Mouse (Mus musculus): ENCODE measurements at regions not wholly inside any gene's neighbourhood (a gene's known extent, or its start where the extent isn't known, plus 50 kb on each side); places are given as distances from the start of the nearest gene placed in this dataset.

GRCm38 (mm10) chr13:110493002-110493552, 98.2 kb downstream of the Plk2 start:
- Histone ChIP-seq H3K9me3 (replicated peaks; ENCODE audit: insufficient read depth, low read length) (no peaks in the 10 kb centered on the region), H3K4me3 (ENCODE audit: control insufficient read depth in 1 of 2, insufficient read depth in 1 of 2, low read depth in 2 of 2, low read length in 2 of 2) (no peak overlapping the region), H3K27ac (ENCODE audit: control insufficient read depth, low read depth, low read length) (no peak overlapping the region), H3K4me1 (ENCODE audit: control insufficient read depth in 1 of 2, insufficient read depth in 2 of 2, low read length in 2 of 2) (no peaks in the 10 kb centered on the region), H3K27me3 (ENCODE audit: control insufficient read depth in 1 of 2, insufficient read depth in 2 of 2, low read length in 2 of 2) (no peaks in the 10 kb centered on the region), H3K36me3 (ENCODE audit: control insufficient read depth in 1 of 2, insufficient read depth in 2 of 2, low read length in 2 of 2) (no peaks in the 10 kb centered on the region), H3K79me2 (ENCODE audit: control insufficient read depth, insufficient read depth, low read length, poor library complexity) (no peaks in the 10 kb centered on the region), H3K9ac (ENCODE audit: control insufficient read depth, low read depth, low read length, poor library complexity, severe bottlenecking) (no peak overlapping the region)
- TF ChIP-seq ZC3H11A (IDR thresholded peaks at IDR 0.05; ENCODE audit: low read depth, low read length) (no peak), MYC (IDR thresholded peaks at IDR 0.05; ENCODE audit: low read depth, low read length) (no peak), E2F4 (IDR thresholded peaks at IDR 0.05; ENCODE audit: borderline replicate concordance, low read depth, low read length) (no peak), MXI1 (IDR thresholded peaks at IDR 0.05; ENCODE audit: low read depth, low read length) (no peak), TAL1 (IDR thresholded peaks at IDR 0.05; ENCODE audit: low read length) (no peak), MAX (IDR thresholded peaks at IDR 0.05; ENCODE audit: low read length) (no peak)
- DNase-seq (ENCODE audit: low read depth, low spot score) = no peak

- no peak overlapping the region for H3K9ac ChIP-seq (ENCODE audit: control insufficient read depth, low read depth, low read length, poor library complexity, severe bottlenecking)
- no peaks in the 10 kb centered on the region for H3K36me3 ChIP-seq (ENCODE audit: control insufficient read depth in 1 of 2, insufficient read depth in 2 of 2, low read length in 2 of 2)
- H3K27me3 ChIP-seq (ENCODE audit: control insufficient read depth in 1 of 2, insufficient read depth in 2 of 2, low read length in 2 of 2) = no peaks in the 10 kb centered on the region
- TF ChIP-seq SIN3A (IDR thresholded peaks at IDR 0.05; ENCODE audit: low read length) (no peak), RCOR1 (IDR thresholded peaks at IDR 0.05; ENCODE audit: low read depth, low read length) (no peak), MAFK (IDR thresholded peaks at IDR 0.05; ENCODE audit: borderline replicate concordance, low read depth, low read length) (no peak), ELF1 (IDR thresholded peaks at IDR 0.05; ENCODE audit: low read depth, low read length) (no peak), JUND (IDR thresholded peaks at IDR 0.05; ENCODE audit: low read depth, low read length) (no peak), ZC3H11A (IDR thresholded peaks at IDR 0.05; ENCODE audit: low read depth, low read length) (no peak), ZKSCAN1 (IDR thresholded peaks at IDR 0.05; ENCODE audit: low read depth, low read length) (no peak), HCFC1 (IDR thresholded peaks at IDR 0.05; ENCODE audit: low read depth, low read length) (no peak), MAZ (IDR thresholded peaks at IDR 0.05; ENCODE audit: low read depth, low read length) (no peak), USF2 (IDR thresholded peaks at IDR 0.05; ENCODE audit: borderline replicate concordance in 1 of 2, insufficient read depth in 1 of 2, low read depth in 1 of 2, low read length in 2 of 2) (no peak), ZNF384 (IDR thresholded peaks at IDR 0.05; ENCODE audit: low read depth, low read length) (no peak), KAT2A (conservative IDR thresholded peaks at IDR 0.05; ENCODE audit: low read depth, low read length) (no peak), CTCF (IDR thresholded peaks at IDR 0.05 in 2 of 3, conservative IDR thresholded peaks at IDR 0.05 in 1 of 3; ENCODE audit: control insufficient read depth in 1 of 3, insufficient read depth in 1 of 3, low read depth in 2 of 3, low read length in 3 of 3, poor library complexity in 1 of 3, severe bottlenecking in 1 of 3) (no peak), MXI1 (IDR thresholded peaks at IDR 0.05; ENCODE audit: low read depth, low read length) (no peak), NELFE (IDR thresholded peaks at IDR 0.05; ENCODE audit: low read depth, low read length) (no peak), ZMIZ1 (IDR thresholded peaks at IDR 0.05; ENCODE audit: low read depth, low read length) (no peak)
- H3K4me3 ChIP-seq (ENCODE audit: control insufficient read depth in 1 of 2, insufficient read depth in 1 of 2, low read depth in 2 of 2, low read length in 2 of 2) = no peak overlapping the region
- no peak for DNase-seq (ENCODE audit: low read depth, low spot score)
- H3K79me2 ChIP-seq (ENCODE audit: control insufficient read depth, insufficient read depth, low read length, poor library complexity) = no peaks in the 10 kb centered on the region
- no peaks in the 10 kb centered on the region for H3K4me1 ChIP-seq (ENCODE audit: control insufficient read depth in 1 of 2, insufficient read depth in 2 of 2, low read length in 2 of 2)
- H3K27ac ChIP-seq (ENCODE audit: control insufficient read depth, low read depth, low read length) = no peak overlapping the region
- no peaks in the 10 kb centered on the region for H3K9me3 ChIP-seq (replicated peaks; ENCODE audit: insufficient read depth, low read length)
Measured at GRCm38 (mm10) chr13:110497461-110497860, 102.6 kb downstream of the Plk2 start.
